Mouse (Mus musculus) G1E (cell line): ENCODE measurements around the gene Cplx2.

Experiments used
- CTCF ChIP-seq: IDR thresholded peaks from 2 replicates; pipeline ENCODE4 v1.5.1; 2012; ENCODE audit warnings: low read depth, low read length, inconsistent platforms, mixed read lengths
- GATA1 ChIP-seq: IDR thresholded peaks from 2 replicates; pipeline ENCODE4 v1.6.1; 2012; ENCODE audit warnings: borderline replicate concordance, low read length, inconsistent platforms, mixed read lengths
- GATA2 ChIP-seq: IDR thresholded peaks from 2 replicates; pipeline ENCODE4 v1.6.1; 2012; ENCODE audit warnings: low read depth, low read length, inconsistent platforms, borderline replicate concordance
- POLR2AphosphoS5 ChIP-seq: IDR thresholded peaks from 2 replicates; pipeline ENCODE4 v1.6.1; 2012; ENCODE audit warnings: low read depth, low read length, inconsistent platforms; ENCODE audit not compliant: insufficient replicate concordance
- TAL1 ChIP-seq: conservative IDR thresholded peaks from 2 replicates; pipeline ENCODE4 v1.6.1; 2012; ENCODE audit warnings: low read depth, low read length, inconsistent platforms, mixed read lengths

- TF ChIP-seq TAL1 (no peak), CTCF (no peak), GATA1 (no peak), POLR2AphosphoS5 (no peak), GATA2 (no peak)
Measured at GRCm38 (mm10) chr13:54364686-54365085, 6.5 kb upstream of the Cplx2 start.
